In the genomic region with DNA sequence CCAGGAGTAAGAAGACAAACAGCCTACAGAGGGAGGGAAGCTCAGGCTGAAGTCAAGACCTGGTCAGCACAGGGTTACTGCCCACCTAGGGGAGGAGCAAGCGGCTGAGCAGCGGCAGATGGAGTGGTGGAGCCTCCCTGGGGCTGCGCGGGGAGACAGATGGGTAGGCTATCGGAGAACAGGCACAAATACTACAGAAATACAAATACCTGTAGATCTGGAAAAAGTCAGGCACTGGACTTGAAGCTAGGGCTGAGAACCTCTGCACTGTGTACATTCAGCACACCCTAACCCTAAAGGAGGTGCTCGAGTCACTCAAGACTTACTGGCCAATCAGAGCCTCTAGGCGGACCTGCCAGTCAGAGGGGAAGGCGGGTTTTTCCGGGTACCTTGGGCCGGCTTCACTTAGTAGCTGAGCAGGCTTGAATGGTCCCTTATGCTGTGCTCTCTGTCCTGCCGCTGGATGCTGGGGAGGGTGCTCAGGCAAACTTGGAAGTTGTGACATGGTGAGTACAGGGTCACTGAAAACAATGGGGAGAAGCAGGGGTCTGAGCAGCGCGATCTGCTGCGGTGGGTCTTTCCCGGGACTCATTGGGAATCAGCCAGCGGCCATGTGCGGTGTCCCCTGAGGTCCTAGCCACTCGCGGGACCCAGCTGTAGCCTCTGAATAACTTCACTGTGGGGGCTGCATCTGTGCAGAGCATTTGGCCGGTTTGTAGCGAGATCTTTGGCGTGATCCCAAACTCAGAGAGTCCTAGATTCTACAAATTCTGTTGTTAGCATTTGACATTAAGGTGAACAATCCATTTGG, we compare ENCODE assay signal across 8 mouse cellular contexts. TPM values are rescaled to one million over a fixed set of nuclear protein-coding genes. Genes with fewer than 3 reads are reported as not detected.
A peak's percentile ranks its signal among the peaks of the same experiment; 100 is the strongest.
DNase-seq lines count a peak whose midpoint lies in the region; ATAC-seq lines count a peak whose summit lies in the region.
"Not testable (repeated sequence)": the region's sequence is repeated elsewhere in the genome, so short reads cannot be mapped to it uniquely, and the experiment has no call there.

A gene (plus strand): TSS at position 140 of the 811 bp plus-strand sequence.

- H3K9me3 ChIP-seq in heart, embryonic 14.5 days (ENCODE audit: control insufficient read depth, low read length); liver, embryonic 13.5 days (replicated peaks); stomach, embryonic 16.5 days (replicated peaks; ENCODE audit: control insufficient read depth, low read length): not testable (repeated sequence)

- WGBS in heart, embryonic 14.5 days, result under 1% methylated on average over 22 of the region's 22 CpGs
- WGBS in liver, embryonic 13.5 days (ENCODE audit: insufficient replicate concordance), result under 1% methylated on average over 22 of the region's 22 CpGs
- under 1% methylated on average over 22 of the region's 22 CpGs for WGBS in stomach, embryonic 16.5 days

- peak; percentile 98 for ATAC-seq in CD4-positive, CD25-positive, alpha-beta regulatory T cell, adult 4 months
- peak; percentile 98 for ATAC-seq in heart, embryonic 14.5 days (ENCODE audit: insufficient number of reproducible peaks, insufficient read depth, low FRiP score, low read depth)
- ATAC-seq in liver, embryonic 13.5 days (ENCODE audit: low read depth), result peak; percentile 99
- peak; percentile 100 for ATAC-seq in stomach, embryonic 16.5 days (ENCODE audit: insufficient read depth, low FRiP score)

- not testable (repeated sequence) for H3K36me3 ChIP-seq in heart, embryonic 14.5 days (ENCODE audit: control insufficient read depth, insufficient read depth, low read length); liver, embryonic 13.5 days; stomach, embryonic 16.5 days (ENCODE audit: control insufficient read depth, insufficient read depth, low read length)

- H3K27ac ChIP-seq in heart, embryonic 14.5 days (replicated peaks in 1 of 2; ENCODE audit: control insufficient read depth in 1 of 2, insufficient read depth in 1 of 2, low read depth in 2 of 2, low read length in 2 of 2), result peak within 1 kb of the TSS in 1 of 2 experiments; percentile 44; a peak in 1 of 4 replicates
- peak within 1 kb of the TSS; percentile 29; the same call in 1 of the 2 replicates for H3K27ac ChIP-seq in liver, embryonic 13.5 days
- 0 out of 2 replicates have a peak within 1 kb of the TSS, but pooled peaks have one; percentile 27 for H3K27ac ChIP-seq in stomach, embryonic 16.5 days (ENCODE audit: low read length)

- H3K4me2 ChIP-seq in heart, embryonic 14.5 days (ENCODE audit: low read length), result peak within 1 kb of the TSS; percentile 57
- peak within 1 kb of the TSS; percentile 68 for H3K4me2 ChIP-seq in liver, embryonic 13.5 days
- peak within 1 kb of the TSS; percentile 55 for H3K4me2 ChIP-seq in stomach, embryonic 16.5 days (ENCODE audit: low read depth, low read length)

- H3K9ac ChIP-seq in heart, embryonic 14.5 days (ENCODE audit: low read length), result peak within 1 kb of the TSS; percentile 64
- peak within 1 kb of the TSS; percentile 76 for H3K9ac ChIP-seq in liver, embryonic 13.5 days
- H3K9ac ChIP-seq in stomach, embryonic 16.5 days (ENCODE audit: low read length), result peak within 1 kb of the TSS; percentile 75

- not testable (repeated sequence) for H3K4me1 ChIP-seq in heart, embryonic 14.5 days (ENCODE audit: control insufficient read depth in 2 of 2, insufficient read depth in 2 of 2, low read length in 2 of 2); stomach, embryonic 16.5 days (ENCODE audit: control insufficient read depth, insufficient read depth, low read length)
- peaks cover 16% of the 10 kb centered on the region for H3K4me1 ChIP-seq in liver, embryonic 13.5 days (replicated peaks)

- not testable (repeated sequence) for H3K27me3 ChIP-seq in heart, embryonic 14.5 days (ENCODE audit: control insufficient read depth, insufficient read depth, low read length); liver, embryonic 13.5 days; stomach, embryonic 16.5 days (ENCODE audit: control insufficient read depth, insufficient read depth, low read length)

- peak within 1 kb of the TSS; percentile 51 to 83 for H3K4me3 ChIP-seq in heart, embryonic 14.5 days (ENCODE audit: control insufficient read depth in 1 of 2, insufficient read depth in 1 of 2, low read depth in 1 of 2, low read length in 2 of 2)
- peak within 1 kb of the TSS; percentile 70 for H3K4me3 ChIP-seq in liver, embryonic 13.5 days (replicated peaks)
- peak within 1 kb of the TSS; percentile 59 for H3K4me3 ChIP-seq in stomach, embryonic 16.5 days (replicated peaks; ENCODE audit: low read length)

- peak; percentile 61 for DNase-seq in c-Kit-negative CD71-positive TER-119-positive erythroid progenitor cells, embryonic 14.5 days (ENCODE audit: low read depth, low spot score)
- DNase-seq in fibroblast of lung, adult 2 months (ENCODE audit: low read depth), result peak; percentile 69
- peak; percentile 94 for DNase-seq in kidney, postnatal 14 days
- DNase-seq in liver, embryonic 13.5 days, result peak; percentile 81
- peak; percentile 79 for DNase-seq in neural tube, embryonic 10.5 days (ENCODE audit: extremely low spot score, low spot score)

RNA-seq across cellular contexts. Expression of the gene that starts here (rescaled TPM):
- 10 to 100 TPM; 17.5 to 29.7 TPM for polyA plus RNA-seq in CD4-positive, CD25-positive, alpha-beta regulatory T cell, adult 4 months (2017; shearing (Covaris generic))
- 0.22 and 0.45 TPM in 2 replicates for polyA plus RNA-seq in heart, embryonic 14.5 days (2014; fragmentation: Nextera tagmentation; extraction: Ambion mirVana)
- 0.16 and 0.47 TPM in 2 replicates for polyA plus RNA-seq in liver, embryonic 13.5 days (2015; fragmentation: Nextera tagmentation; extraction: Ambion mirVana)
- 0.46 and 0.75 TPM in 2 replicates for polyA plus RNA-seq in stomach, embryonic 16.5 days (2015; fragmentation: Nextera tagmentation; extraction: Ambion mirVana)

Comparison
In these comparisons a context has a peak if more than half of its experiments do, and no peak if none do; other contexts are left out.
1. RNA of the gene that starts here (polyA plus RNA-seq): 17.5 to 29.7 TPM in CD4-positive, CD25-positive, alpha-beta regulatory T cell, adult 4 months; 0.46 to 0.75 TPM in stomach, embryonic 16.5 days, 0.16 to 0.47 TPM in liver, embryonic 13.5 days and 0.22 to 0.45 TPM in heart, embryonic 14.5 days; every median in the first group is over 10 times any median in the second.
2. Peak in ATAC-seq, H3K4me3 ChIP-seq, H3K9ac ChIP-seq and H3K4me2 ChIP-seq in heart, embryonic 14.5 days; RNA of the gene not detected or under 1 TPM.
3. Peak in DNase-seq, ATAC-seq, H3K4me3 ChIP-seq, H3K27ac ChIP-seq, H3K9ac ChIP-seq and H3K4me2 ChIP-seq in liver, embryonic 13.5 days; RNA of the gene not detected or under 1 TPM.
4. Peak in ATAC-seq, H3K4me3 ChIP-seq, H3K27ac ChIP-seq, H3K9ac ChIP-seq and H3K4me2 ChIP-seq in stomach, embryonic 16.5 days; RNA of the gene not detected or under 1 TPM.
5. Peak in every context shown above with its lines, with median percentiles within 50 percentile points of each other: ATAC-seq, DNase-seq, H3K4me2 ChIP-seq, H3K4me3 ChIP-seq and H3K9ac ChIP-seq.